Mouse (Mus musculus) urinary bladder, postnatal 36 days (tissue): ENCODE data around the gene Rasal2.
A peak's percentile ranks its signal among the peaks of the same experiment; 100 is the strongest.

ENCODE experiments used
- DNase-seq, 2 experiments: peaks; one replicate each; pipeline ENCODE4 v3.0.0; 2022; ENCODE audit warnings: low spot score in 2 of 2, mixed read lengths in 1 of 2

The Rasal2 gene

GRCm38 (mm10) chr1:157143326-157143932 is 269.0 kb downstream of the Rasal2 start:
- no peak for DNase-seq

- no peak for DNase-seq
Observed at GRCm38 (mm10) chr1:157141014-157141413, 271.4 kb downstream of the Rasal2 start.

GRCm38 (mm10) chr1:157137854-157138241 is 274.5 kb downstream of the Rasal2 start:
- DNase-seq, result no peak

DNA sequence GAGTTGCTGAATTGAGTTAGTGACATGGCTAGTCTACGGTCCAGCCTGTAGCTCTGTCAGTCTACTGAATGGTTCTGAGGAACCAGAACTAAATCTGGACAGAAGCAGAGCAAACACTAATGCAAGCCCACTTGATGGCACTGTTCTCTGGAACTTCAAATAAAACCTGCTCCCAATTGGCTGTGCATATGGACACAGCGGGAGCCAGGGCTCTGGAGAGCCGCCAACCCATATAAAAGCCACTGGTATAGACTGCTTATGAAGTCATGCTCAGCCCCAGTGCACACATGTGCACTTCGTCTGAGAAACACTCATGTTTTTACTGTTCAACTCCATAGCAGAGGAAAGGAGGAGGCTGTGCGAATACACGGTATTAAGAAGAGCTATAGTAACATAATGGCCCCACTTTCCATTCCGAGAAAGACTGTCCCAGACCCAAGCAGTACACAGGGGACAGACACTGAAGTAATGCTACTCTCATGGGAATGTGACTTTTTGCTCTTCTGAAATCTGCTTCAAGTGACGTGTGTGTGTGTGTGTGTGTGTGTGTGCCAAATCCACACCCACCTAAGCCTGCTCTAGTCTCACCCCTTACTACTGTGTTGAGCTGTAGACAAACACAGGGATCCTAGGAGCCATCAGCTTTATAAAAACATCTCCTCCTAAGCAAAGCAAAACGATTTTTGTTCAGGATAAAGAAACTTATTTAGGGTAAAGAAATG is 275.1 kb downstream of the Rasal2 start:
- no peak for DNase-seq

- DNase-seq, result no peak
Observed at GRCm38 (mm10) chr1:157128219-157128618, 284.2 kb downstream of the Rasal2 start.

- no peak for DNase-seq
Observed at GRCm38 (mm10) chr1:157123836-157124235, 288.6 kb downstream of the Rasal2 start.

DNA sequence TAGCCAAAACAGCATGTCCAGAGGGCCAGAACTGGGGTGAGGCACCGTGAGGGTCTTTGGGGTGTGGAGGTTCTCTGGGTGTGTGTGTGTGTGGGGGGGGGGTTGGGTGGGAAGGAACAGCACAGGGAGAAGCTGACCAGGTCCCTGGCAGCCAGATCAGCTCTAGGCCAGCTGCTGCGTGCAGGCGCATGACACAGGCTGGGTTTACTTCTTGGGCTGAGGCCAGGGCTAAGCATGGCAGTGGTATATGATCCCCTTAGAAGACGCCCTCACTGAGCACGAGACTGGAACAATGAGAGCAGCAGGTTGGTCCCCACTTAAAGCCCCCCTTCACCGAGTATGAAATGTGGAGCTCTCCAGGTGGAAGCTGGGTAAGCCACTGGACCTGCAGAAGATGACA is 293.2 kb downstream of the Rasal2 start:
- DNase-seq, result no peak

- DNase-seq, result no peak
Observed at GRCm38 (mm10) chr1:157117440-157117839, 295.0 kb downstream of the Rasal2 start.

DNA sequence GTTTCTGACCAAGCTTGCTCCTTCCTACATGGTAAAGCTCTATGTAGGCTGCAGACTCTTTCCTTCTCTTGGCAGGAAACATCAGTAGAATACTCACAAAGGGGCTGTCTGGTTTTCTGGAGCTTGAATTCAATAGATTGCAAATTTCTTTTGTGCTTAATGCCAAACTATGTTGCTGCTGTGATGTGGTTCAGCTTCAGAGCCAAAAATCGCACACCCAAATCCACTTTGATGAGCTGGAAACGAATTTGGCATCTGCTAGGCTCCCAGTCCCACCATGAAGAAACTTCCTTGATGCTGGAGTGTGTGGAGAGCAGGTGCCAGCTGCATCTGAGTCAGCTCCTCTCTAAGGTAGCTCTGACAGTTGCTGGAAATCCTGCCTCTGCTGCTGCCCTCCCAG is 297.9 kb downstream of the Rasal2 start:
- DNase-seq, result no peak

DNA sequence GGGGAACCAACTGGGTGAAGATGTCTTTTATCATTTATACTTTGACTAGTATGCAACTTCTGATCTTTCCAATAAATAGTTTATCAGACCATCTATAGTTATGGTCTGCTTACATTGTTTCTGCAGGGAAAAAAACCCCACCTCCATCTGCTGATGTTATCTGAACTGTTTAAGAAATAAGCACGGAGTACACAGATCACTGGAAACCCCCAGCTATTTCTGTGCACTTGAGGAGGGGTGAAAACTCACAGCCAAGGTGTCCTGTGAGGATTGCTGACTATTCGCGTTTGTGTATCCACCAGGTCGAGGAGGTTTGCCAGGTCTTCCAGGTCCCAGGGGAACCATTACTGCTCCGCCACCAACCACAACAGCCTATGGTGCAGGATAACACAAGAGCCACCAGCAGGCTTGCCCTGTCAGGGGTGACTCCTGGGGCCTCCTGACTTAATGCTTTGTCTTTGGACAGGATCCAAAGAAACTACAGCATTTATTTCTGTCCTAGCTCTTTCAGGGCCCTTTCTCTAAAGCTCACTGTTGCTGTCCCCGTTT is 302.0 kb downstream of the Rasal2 start:
- DNase-seq, result no peak

- no peak for DNase-seq
Observed at GRCm38 (mm10) chr1:157108580-157108979, 303.8 kb downstream of the Rasal2 start, which contains the start of gene Tex35. Gene Tex35, minus strand, starts transcription at chr1:157108680.

DNA sequence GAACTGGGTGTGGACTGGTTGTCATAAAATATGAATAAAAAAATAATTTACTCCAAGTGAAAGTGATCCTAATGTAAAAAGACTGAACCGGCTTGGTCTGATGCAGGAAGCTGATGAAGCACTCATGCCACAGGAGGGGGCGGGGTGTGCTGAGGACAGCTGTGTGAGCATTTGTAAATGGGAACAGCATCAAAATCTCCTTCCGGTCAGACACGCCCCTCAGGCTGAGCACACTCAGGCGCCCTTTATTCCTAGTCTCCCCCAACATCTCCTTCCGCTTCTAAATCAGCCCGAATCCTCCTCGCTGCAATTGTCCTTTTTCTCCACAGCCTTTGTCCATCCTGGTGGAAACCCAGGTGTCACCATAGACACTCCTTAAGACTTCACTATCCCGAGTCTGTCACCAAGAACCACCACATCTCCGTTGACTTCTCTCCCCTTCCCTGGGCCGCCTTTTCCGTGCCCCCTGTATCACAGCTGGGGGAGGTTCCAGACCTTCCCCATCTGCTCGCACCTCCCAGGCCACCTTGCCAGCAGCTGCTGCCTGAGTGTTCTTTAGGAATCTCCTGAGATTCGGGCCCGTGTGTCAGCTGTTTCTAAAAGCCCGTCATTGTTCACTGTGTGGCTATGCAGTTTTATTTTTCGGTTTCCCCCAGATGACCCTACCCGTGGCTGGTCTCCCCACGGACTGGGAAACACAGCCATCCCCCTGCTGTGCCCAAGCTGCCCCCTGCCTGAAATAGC is 311.1 kb downstream of the Rasal2 start:
- DNase-seq, result no peak

GRCm38 (mm10) chr1:157095534-157095933 is 316.9 kb downstream of the Rasal2 start:
- no peak for DNase-seq

GRCm38 (mm10) chr1:157092622-157093021 is 319.8 kb downstream of the Rasal2 start:
- no peak for DNase-seq

DNA sequence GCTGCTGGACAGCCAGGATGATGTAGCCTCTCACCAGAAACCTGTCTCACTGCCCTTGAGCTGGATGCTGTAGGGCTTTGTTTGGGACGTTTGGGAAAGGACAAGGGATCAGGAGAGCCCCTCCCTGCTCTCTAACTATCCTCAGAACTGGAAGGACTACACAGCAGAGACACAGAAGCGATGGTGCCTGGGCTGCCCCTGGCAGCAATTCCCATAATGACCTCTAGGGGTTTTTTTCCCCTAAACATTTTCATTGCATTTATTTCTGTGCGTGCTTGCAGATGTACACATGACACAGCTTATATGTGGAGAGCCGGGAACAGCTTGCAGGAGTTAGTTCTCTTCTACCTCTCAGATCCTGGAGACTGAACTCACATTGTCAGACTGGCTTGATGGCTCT is 320.3 kb downstream of the Rasal2 start:
- DNase-seq, result no peak

- DNase-seq, result no peak
Observed at GRCm38 (mm10) chr1:157090835-157091234, 321.6 kb downstream of the Rasal2 start.

DNA sequence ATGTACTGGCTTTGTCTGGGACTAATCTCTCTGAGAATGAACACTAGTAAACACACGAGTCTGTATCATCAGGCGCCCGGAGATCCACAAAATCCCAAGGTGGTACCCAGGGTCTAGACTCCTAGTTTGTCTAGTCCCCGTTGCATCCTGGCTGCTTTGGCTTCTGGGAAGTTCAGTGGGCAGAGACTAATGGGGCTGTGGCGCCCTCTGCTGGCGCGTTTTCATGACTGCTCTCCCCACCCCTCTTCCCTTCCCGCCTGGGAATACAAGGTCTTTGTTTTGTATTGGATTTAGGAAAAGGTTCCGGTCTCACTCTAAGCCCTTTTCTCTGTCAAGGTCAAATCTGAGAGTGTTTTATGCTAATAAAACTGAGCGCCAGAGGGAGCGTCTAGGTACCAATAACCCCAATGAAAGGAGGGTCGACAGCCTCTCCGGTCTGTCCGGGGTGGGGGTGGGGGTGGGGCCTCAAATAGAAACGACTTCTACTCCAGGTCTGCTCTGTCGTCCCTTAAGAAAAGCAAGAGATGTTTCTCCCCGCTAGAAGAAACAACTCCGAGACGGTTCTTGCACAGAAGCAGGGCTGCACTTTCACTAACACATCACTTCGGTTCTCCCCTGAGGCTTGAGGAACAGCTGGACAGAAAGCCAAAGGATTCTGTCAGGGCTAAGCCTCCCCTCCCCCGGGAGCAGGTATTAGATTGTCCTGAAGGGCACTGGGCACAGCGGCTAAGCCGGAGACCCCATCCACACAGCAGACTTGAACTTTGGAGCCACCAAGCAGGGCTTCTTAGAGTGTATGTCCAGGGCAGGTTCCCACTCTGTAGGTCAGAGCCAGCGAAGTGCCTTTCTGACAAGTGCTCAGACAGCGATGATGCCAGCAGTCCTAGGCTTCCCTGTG is 326.0 kb downstream of the Rasal2 start:
- peak in 1 of 2 experiments; percentile 42 for DNase-seq
